Mouse (Mus musculus) thymus, adult 2 months (tissue): ENCODE measurements around the gene Shc1. TPM values are rescaled to one million over a fixed set of nuclear protein-coding genes. Genes with fewer than 3 reads are reported as not detected.

ENCODE experiments used
- DNase-seq: peaks from one replicate; pipeline ENCODE4 v3.0.0; 2021
- H3K27ac ChIP-seq: fragments of 200-500 bp; 2 replicates; pipeline ENCODE4 v1.5.1; 2012; ENCODE audit warnings: low read length, control low read depth; ENCODE audit not compliant: control insufficient read depth, insufficient read depth
- H3K27me3 ChIP-seq: fragments of 200-500 bp; 2 replicates; pipeline ENCODE4 v1.6.1; 2012; ENCODE audit warnings: mild to moderate bottlenecking, low read length, moderate library complexity, mixed read lengths; ENCODE audit not compliant: control insufficient read depth, insufficient read depth
- H3K36me3 ChIP-seq: fragments of 200-500 bp; 2 replicates; pipeline ENCODE4 v1.6.1; 2012; ENCODE audit warnings: mild to moderate bottlenecking, low read length, moderate library complexity; ENCODE audit not compliant: control insufficient read depth, insufficient read depth
- H3K4me1 ChIP-seq: fragments of 200-500 bp; replicated peaks from 2 replicates; pipeline ENCODE4 v1.6.1; 2012; ENCODE audit warnings: low read length; ENCODE audit not compliant: control insufficient read depth, insufficient read depth
- H3K4me3 ChIP-seq: fragments of 200-500 bp; 2 replicates; pipeline ENCODE4 v1.5.1; 2012; ENCODE audit warnings: mild to moderate bottlenecking, low read length, control low read depth, moderate library complexity; ENCODE audit not compliant: control insufficient read depth, insufficient read depth
- CTCF ChIP-seq: fragments of 200-500 bp; IDR thresholded peaks from 2 replicates; pipeline ENCODE4 v1.5.1; 2012; ENCODE audit warnings: mild to moderate bottlenecking, control low read depth, low read length, moderate library complexity, borderline replicate concordance; ENCODE audit not compliant: control insufficient read depth, poor library complexity, insufficient read depth; ENCODE audit errors: extremely low read depth
- POLR2A ChIP-seq: fragments of 200-500 bp; IDR thresholded peaks from 2 replicates; pipeline ENCODE4 v1.6.1; 2012; ENCODE audit warnings: mild to moderate bottlenecking, low read length, control low read depth, moderate library complexity; ENCODE audit not compliant: control insufficient read depth, poor library complexity, insufficient read depth; ENCODE audit errors: extremely low read depth
- WGBS: fragments of 180-500 bp; shearing (Covaris S2); methylation state at CpG from one replicate; pipeline ENCODE4 v1.1.7; 2018; 5-methylcytosine and 5-hydroxymethylcytosine counted together
- polyA plus RNA-seq: library from polyadenylated mRNA; depleted of rRNA; stranded (reverse); fragments of >200 nt; gene quantifications from 2 replicates; pipeline ENCODE4 v1.2.3, GENCODE M21; 2012

Gene Shc1
- polyA plus RNA-seq, 1 experiment = 89.9 TPM

GRCm38 (mm10) chr3:89437269-89437668 lies 19.0 kb downstream of the Shc1 start:
- DNase-seq = peak; percentile 28
- WGBS = 6% methylated on average over 5 of the region's 5 CpGs
- TF ChIP-seq POLR2A (no peak), CTCF (no peak)
- Histone ChIP-seq H3K27me3 (no peaks in the 10 kb centered on the region), H3K4me1 (peaks cover 13% of the 10 kb centered on the region), H3K36me3 (no peaks in the 10 kb centered on the region), H3K4me3 (peak overlapping the region; percentile 31), H3K27ac (peak overlapping the region; percentile 15; the same call in 1 of the 2 replicates)

- Histone ChIP-seq H3K4me1 (peaks cover 13% of the 10 kb centered on the region), H3K4me3 (no peak overlapping the region), H3K27ac (no peak overlapping the region), H3K27me3 (no peaks in the 10 kb centered on the region), H3K36me3 (peaks cover 7% of the 10 kb centered on the region)
- no peak for TF ChIP-seq CTCF
- no peak for TF ChIP-seq POLR2A
- DNase-seq = no peak
- 95% methylated on average over 2 of the region's 2 CpGs for WGBS
Measured at GRCm38 (mm10) chr3:89440691-89441090, 22.4 kb downstream of the Shc1 start.

GRCm38 (mm10) chr3:89448720-89449537 lies 30.7 kb downstream of the Shc1 start:
- TF ChIP-seq CTCF (no peak), POLR2A (no peak)
- Histone ChIP-seq H3K4me3 (no peak overlapping the region), H3K36me3 (peaks cover 9% of the 10 kb centered on the region), H3K27ac (no peak overlapping the region), H3K4me1 (peaks cover 35% of the 10 kb centered on the region), H3K27me3 (no peaks in the 10 kb centered on the region)
- DNase-seq = no peak
- 53% methylated on average over 13 of the region's 13 CpGs for WGBS

GRCm38 (mm10) chr3:89449541-89449940 lies 31.3 kb downstream of the Shc1 start:
- 23% methylated on average over 7 of the region's 7 CpGs for WGBS
- H3K36me3 ChIP-seq = peaks cover 9% of the 10 kb centered on the region
- TF ChIP-seq CTCF (peak; percentile 72; the same call in 1 of the 2 replicates), POLR2A (no peak)
- peak; percentile 74 for DNase-seq
- peaks cover 38% of the 10 kb centered on the region for H3K4me1 ChIP-seq
- H3K4me3 ChIP-seq = no peak overlapping the region
- H3K27ac ChIP-seq = no peak overlapping the region
- no peaks in the 10 kb centered on the region for H3K27me3 ChIP-seq

GRCm38 (mm10) chr3:89451916-89452315 lies 33.7 kb downstream of the Shc1 start:
- 90% methylated on average over 1 of the region's 1 CpGs for WGBS
- peak; percentile 51 for DNase-seq
- Histone ChIP-seq H3K27me3 (no peaks in the 10 kb centered on the region), H3K27ac (peak overlapping the region; percentile 95), H3K4me3 (no peak overlapping the region), H3K36me3 (no peaks in the 10 kb centered on the region), H3K4me1 (peaks cover 44% of the 10 kb centered on the region)
- no peak for TF ChIP-seq CTCF
- TF ChIP-seq POLR2A = no peak

GRCm38 (mm10) chr3:89454401-89455177 lies 36.3 kb downstream of the Shc1 start, which contains the start of gene Pmvk:
Gene Pmvk, plus strand, starts transcription at chr3:89454541.
- H3K27ac ChIP-seq = no peak within 1 kb of the TSS
- peaks cover 36% of the 10 kb centered on the region for H3K4me1 ChIP-seq
- WGBS = 73% methylated on average over 10 of the region's 10 CpGs

More at GRCm38 (mm10) chr3:89454401-89455177, 36.3 kb downstream of the Shc1 start, which contains the start of gene Pmvk:
- TF ChIP-seq POLR2A = no peak
- TF ChIP-seq CTCF = no peak
- Histone ChIP-seq H3K36me3 (no peaks in the 10 kb centered on the region), H3K27me3 (no peaks in the 10 kb centered on the region), H3K4me3 (no peak within 1 kb of the TSS)
- no peak for DNase-seq
